Mouse (Mus musculus): ENCODE data around the gene Luc7l3. TPM values are rescaled to one million over a fixed set of nuclear protein-coding genes. Genes with fewer than 3 reads are reported as not detected.

The Luc7l3 gene
- total RNA-seq, 2 experiments from 2014 or later = 62.7 to 73.3 TPM

DNA sequence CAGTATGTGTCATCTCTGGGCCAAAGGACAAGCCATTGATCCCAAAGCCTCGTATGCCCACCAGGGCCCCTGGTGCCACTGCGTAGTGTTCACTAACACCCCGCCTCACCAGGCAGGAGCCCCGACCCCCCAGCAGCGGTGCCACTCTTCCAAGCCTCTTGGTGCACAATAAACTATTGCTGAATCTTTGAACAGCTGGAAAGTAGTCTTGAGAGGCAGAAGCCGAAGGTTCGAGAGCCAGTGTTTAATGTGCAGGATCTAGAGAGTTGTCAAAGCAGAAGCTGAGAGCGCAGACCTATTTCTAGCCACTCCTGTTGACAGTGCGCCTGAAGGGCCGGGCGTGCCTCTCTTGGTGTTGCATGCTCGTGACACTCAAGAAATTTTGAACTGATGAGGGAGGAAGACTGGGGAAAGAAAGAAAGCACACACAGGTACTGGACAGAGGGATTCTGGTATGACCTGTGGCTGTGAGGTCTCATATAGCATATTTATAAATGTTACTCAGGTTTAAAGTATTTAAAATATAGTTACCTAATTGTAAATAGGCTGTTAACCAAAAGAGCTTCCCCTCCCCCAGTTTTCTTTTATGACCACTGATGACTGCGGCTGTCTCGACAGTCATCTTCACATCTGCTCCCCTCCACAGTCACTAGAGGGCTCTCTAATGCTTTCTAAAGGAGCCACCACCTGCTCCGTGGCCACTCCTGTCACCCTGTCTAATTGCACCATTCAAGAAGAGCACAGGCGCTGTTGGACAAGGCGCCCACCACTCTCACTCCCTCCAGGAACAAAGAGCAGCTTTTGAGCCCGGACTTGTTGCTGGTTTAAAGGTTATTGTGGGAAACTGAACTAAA, 18.2 kb upstream of the Luc7l3 start:
- no peak for DNase-seq (ENCODE audit: low spot score in 2 of 2)

DNA sequence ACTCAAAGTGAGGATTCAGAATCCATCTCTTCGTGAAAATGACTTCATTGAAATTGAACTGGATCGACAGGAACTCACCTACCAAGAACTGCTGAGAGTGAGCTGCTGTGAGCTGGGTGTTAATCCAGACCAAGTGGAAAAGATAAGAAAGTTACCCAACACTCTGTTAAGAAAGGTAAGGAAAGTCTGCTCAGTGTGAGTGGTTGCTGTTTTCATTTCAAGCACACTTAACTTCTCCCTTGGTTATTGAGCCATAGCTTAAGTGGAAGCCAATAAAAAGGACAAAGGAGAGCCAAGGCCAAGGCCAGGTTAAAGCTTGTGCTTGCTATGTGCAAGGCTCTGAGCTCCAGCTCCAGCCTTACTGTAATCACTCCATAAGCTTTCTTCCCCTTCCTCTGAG, 16.6 kb upstream of the Luc7l3 start:
- no peak for DNase-seq (ENCODE audit: low spot score in 2 of 2)

DNA sequence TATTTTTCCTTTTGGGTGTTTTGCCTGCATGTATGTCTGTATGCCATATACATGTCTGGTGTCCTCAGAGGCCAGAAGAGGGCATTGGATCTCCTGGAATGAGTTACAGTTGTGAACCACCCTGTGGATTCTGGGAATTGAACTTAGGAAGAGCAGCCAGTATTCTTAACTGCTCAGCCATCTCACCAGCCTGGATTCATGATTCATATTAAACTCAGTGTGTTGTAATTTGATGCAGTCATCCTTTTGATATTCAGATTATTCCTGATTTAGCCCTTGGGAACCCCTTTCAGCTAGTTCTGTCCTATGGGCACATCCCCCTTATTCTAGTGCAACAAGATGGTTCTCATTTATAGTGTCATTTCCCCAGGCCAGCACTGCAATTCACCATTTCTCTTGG, 14.8 kb upstream of the Luc7l3 start:
- DNase-seq (ENCODE audit: low spot score in 2 of 2) = no peak

DNA sequence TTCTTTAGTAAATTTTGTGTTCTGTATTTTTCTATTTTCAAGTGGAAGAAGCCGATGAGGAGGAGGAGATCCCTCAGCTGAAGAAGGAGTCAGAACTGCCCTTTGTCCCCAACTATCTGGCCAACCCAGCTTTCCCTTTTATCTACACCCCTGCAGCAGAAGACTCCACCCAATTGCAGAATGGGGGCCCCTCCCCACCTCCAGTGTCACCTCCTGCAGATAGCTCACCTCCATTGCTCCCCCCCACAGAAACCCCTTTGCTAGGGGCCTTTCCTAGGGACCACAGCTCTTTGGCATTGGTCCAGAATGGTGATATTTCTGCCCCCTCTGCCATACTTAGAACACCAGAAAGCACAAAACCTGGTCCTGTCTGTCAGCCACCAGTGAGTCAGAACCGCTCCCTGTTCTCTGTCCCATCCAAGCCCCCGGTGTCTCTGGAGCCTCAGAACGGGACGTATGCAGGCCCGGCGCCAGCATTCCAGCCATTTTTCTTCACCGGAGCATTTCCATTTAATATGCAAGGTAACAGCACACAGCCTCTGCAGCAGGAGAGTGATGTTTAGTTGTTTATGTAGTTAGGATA, 12.7 kb upstream of the Luc7l3 start:
- no peak for DNase-seq (ENCODE audit: low spot score in 2 of 2)

DNA sequence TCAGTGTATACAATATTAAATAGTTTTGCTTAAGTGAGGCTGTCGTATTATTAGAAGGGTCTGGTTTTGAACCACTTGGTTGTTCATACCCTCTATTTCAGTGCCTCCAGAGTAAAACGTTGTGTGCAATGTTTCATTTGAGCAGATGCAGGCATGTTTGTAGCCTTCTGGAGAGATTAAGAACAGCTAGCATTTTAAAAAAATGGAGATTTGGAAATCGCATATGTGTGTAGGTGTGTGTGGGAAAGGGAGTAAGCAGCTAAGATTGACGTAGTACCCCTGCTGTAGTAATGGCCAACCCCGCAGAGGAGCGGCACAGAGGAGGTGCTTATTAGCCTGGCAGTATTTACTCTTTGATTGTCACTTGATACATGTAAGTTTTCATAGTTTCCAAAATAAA, 10.9 kb upstream of the Luc7l3 start:
- no peak for DNase-seq (ENCODE audit: low spot score in 2 of 2)

DNA sequence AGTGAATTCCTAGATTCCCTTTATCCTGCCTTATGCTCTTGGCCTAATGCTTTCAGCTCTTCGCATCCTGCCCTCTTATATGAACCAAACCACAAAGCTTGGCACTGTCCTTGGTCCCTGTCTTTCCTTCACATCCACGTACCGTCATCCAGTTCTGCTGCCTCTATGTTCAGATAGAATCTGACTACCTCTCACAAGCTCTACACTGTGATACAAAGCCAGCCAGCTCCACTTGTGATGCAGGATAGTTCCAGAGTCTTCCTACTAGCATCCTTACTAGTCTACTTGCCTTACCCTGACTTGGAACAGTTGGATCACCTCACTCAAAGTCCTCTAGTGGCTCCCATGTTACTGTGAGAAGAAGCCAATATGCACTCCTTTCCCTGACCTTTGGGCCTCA, 8.4 kb upstream of the Luc7l3 start:
- no peak for DNase-seq (ENCODE audit: low spot score in 2 of 2)

DNA sequence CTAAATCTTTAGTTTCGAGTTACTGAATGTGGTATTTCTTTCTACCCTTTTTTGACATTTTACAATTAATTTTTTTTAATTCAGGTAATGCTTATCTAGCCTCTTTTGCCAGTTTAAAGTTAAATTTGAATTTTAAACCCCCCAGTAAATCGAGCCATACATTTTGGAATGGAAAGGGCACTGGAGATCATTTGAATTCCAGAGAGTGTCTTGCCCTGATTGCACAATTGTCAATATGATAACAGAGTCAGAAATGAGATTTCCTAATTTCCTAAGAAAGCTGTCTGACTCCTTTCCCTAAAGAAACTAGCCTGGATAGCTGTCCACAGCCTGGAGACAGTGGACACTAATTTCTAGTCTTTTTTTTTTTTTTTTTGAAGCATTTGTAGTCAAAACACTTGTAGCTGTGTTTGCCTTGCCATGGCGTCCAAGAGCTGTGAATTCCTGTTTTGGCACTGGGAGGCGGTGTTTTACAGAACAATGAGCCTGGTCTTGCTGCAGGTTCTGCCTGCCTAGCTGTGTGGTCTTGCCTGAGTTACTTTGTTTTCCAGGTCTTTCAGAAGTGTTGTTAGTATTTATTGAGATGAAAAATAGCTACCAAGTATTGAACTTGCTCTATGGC, 7.6 kb upstream of the Luc7l3 start:
- DNase-seq (ENCODE audit: low spot score in 2 of 2) = no peak

DNA sequence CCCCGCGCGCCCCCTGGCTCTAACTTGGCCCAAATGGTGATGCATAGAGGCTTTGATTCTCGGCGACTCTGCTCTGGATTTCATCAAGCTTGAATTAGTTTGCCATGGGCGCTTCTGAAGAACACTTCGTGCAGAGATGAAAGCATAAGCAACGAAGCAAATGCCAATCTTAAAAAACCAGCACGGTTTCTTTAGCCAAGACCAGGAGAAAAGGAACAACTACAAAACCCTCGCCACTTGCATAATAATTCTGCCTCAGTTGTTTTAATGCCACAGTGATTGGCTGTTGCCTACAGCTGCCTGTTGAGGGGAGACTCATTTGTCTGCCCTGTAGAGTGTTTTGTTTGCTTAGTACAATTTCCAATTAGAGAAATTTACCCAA, 6.8 kb upstream of the Luc7l3 start:
- no peak for DNase-seq (ENCODE audit: low spot score in 2 of 2)

DNA sequence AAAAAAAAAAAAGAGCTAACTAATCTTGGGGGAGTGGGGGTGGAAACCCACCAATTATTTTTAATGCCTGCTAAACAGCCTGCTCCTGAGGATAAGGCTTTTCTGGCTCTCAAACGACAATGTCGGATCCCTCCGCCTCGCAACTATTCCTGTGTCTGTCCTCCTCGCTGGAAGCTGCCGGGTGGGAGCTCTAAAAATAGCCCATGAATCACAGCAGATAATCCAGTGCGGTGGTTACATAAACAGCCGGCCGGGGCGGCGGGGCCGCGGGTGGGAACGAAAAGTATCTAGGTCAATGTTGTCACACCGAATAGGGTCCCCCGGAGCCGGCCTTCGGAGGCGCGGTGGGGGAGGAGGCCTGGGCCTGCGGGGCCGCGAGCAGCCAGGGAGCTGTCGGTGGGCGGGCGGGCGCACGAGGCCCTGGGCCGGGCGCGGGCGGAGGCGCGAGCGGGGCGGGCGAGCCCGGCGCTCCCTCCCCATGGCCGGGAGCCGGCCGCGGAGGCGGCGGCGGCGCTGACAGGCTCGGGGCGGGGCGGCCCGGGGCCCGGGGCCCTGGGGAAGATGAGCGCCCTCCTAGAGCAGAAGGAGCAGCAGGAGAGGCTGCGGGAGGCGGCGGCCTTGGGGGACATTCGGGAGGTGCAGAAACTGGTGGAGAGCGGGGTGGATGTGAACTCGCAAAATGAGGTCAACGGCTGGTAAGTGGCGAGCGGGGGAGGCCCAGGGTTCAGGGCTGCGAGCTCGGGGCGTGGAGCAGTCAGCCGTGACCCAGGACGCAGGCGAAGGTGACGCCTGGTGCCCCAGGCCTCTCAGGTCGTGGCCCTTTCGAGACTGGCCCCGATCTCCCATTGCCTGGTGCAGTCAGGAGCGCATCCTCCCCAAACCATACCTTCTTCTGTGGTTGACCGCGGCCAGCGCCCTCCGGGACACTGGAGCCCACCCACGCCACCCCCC, 6.2 kb upstream of the Luc7l3 start, which contains the start of gene Ankrd40:
Ankrd40 (plus strand) TSS at position 309 of the 951 bp plus-strand sequence.
- peak; percentile 93 for DNase-seq (ENCODE audit: low spot score in 2 of 2)

DNA sequence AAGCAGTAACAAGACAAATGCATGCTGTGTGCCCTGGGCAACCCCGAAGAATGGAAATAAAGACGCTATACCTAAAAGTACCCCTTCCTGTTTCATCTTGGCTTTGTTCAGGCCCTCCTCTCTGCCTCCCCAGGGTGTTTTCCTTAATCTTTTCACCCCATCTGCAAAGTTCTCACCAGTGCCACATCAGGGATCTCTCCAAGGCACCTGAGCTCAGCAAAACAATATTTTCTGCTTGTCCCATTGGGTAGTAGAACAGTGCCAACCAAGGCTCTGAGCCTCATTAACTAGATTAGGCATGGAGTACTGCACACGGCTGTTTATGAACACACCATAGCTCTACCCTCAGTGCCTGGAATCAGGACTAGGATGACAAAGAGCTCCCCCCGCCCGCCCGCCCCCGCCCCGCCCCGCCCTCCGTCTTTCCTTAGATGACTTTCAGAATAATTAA, 5.2 kb upstream of the Luc7l3 start:
- no peak for DNase-seq (ENCODE audit: low spot score in 2 of 2)

DNA sequence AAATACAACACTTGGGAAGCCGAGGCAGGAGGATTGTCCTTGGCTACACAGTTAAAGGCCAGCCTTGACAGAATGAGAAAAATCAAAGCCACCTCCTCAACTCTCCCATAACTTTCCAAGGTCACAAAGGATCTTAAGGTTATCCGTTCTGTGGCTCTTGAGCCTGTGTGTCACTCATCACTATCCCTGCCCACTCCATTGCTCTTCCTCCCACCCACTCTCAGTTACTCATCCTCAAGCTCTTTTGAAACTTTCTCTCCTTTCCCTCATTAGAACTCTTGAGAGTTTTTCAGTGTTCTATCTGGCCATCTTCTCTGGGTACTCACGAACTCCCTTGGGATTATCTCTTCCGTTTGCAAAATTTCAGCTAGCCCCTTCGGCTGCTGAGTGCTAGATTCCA, 2.8 kb upstream of the Luc7l3 start:
- DNase-seq (ENCODE audit: low spot score in 2 of 2) = no peak

DNA sequence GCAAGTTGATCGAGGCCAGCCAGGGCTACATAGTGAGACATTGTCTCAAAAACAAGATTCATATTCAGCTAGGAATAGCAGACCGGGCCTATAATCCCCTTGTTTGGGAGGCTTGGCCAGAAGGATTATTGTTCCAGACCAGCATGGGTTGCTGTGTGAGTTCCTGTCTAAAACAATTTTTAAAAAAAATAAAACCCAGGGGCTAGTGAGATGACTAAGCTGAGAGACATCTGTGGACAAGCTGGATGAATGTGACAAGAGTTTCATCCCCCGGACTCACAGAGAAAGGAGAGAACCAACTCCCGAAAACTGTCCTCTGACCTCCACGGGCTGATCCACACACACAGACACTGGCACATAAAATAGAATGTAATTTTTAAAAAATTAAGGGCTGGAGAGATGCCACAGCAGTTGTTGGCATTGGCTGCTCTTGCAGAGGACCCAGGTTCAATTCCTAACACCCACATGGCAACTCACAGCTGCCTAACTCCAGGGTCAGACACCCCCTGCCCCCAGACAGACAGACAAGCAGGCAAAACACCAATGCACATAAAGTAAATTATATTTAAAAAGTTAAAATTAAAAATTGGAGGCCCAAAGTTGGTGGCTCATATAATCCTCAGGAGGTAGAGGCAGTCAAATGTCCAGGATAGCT, 1.6 kb upstream of the Luc7l3 start:
- no peak for DNase-seq (ENCODE audit: low spot score in 2 of 2)

DNA sequence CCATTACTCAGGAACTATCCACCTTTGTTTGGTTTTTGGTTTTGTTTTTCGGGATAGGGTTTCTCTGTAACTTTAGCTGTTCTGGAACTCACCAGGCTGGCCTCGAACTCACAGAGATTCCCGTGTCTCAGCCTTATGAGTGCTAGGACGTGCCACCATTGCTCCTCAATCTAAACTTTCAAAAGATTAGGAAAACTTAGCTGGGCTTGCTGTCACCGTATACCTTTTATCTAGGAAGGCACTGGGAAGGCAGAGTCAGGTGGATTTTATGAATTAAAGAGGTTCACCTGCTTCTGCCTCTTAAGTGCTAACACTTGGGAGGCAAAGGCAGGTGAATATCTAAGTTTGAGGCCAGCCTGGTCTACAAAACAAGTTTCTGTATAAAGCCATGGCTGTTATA, 848 bp upstream of the Luc7l3 start:
- DNase-seq (ENCODE audit: low spot score in 2 of 2) = no peak

DNA sequence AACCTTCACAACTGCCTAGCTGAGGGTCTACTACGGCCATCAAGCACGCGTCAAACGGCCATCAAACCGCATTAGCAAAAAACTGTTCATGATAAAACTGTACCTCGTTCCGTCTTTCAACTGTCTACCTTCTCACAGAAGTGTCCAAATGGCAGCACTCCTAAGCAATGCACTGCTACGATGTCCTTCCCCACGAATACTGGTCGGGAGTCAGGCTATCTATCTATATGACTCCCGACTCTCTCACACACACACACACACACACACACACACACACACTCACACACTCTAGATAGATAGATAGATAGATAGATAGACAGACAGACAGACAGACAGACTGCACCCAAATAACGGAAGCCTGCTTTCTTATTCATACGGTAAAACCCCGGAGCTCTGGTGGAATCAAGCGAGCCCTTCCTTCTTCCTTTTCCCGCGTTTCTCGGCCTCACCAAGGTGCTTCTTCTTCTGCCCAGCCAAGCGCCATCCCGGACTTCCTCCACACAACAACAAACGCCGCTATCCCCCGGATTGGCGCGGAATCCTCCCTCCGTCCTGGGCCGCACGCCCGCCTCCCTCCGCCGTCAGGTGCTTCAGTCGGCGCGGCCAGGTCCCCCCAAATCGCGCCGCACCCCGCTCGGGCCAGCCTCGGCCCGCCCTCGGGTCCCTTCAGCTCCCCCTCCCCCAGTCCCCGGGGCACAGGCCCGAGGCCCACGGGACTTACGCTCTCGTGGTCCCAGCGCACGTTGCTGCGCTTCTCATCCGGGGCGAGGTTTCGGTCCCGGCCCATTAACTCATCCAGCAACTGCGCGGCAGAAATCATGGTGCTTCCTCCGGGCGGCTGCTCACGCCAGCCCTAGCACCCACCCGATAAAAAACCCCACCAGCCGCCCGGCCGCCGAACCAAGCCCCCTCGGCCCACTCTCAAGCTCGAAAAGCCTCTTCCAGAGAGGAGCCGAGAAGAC, 538 bp downstream of the Luc7l3 start:
- DNase-seq (ENCODE audit: low spot score in 2 of 2) = no peak

DNA sequence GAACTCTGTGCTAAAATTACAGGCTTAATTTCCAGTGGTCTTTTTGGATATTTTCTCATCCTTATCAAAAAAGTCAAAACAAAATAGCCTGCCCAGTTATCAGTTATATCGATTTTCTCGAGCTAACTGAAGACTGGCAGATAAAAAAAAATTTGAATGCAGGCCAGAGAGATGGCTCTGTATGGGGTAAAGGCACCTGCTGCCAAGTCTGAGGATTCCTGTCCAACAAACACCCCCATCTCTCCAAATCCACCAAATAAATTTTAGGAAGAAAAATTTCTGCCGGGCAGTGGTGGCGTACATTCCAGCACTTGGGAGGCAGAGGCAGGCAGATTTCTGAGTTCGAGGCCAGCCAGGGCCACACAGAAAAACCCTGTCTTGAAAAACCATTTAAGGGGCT, 3.7 kb downstream of the Luc7l3 start:
- no peak for DNase-seq (ENCODE audit: low spot score in 2 of 2)

DNA sequence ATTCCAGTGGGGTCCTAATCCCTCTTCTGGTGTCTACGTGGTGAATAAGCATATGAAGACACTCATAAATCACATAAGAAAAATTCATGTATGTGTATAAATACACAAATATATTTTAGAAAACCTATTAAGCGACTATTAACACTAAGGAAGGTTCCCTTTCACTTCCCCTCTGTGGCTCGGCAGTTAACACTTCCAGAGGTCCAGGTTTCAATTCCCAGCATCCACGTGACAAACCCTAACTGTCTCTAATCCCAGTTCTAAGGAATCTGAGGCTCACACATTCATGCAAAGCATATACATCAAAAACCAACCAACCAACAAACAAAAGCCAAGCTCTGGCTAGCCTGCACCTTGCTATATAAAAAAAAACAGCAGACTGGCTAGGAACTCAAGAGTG, 4.3 kb downstream of the Luc7l3 start:
- DNase-seq (ENCODE audit: low spot score in 2 of 2) = no peak

DNA sequence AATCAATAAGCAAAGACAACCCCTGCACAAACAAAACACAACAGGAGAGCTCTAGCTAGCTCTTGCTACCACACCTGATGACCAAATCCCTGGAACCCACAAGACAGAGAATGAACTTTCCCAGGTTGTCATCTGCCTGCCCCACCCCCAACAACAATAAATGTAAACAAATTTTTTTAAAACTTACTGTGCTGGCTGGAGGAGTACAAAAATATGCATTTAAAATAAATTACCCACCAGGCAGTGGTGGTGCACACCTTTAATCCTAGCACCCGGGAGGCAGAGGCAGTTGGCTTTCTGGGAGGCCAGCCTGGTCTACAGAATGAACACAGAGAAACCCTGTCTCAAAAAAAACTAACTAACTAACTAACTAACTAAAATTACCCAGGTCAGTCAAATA, 4.8 kb downstream of the Luc7l3 start:
- DNase-seq (ENCODE audit: low spot score in 2 of 2) = no peak

DNA sequence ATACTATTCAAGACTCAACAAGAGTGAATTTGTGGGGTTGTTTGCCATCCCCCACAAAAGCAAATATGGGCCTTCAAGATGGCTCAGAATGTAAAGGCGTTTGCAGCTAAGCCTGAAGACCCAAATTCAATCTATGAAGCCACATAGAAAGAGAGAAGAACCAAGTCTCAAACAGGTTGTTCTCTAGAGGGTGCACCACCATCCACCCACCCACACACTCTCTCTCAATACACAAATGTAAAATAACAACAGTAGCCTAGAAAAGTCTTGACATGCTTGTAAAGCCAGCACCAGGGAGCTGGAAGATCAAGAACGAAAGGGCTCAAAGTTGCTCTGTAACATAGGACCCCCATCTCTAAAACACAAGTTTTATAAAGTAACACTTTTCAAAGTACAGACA, 5.3 kb downstream of the Luc7l3 start:
- DNase-seq (ENCODE audit: low spot score in 2 of 2) = no peak

DNA sequence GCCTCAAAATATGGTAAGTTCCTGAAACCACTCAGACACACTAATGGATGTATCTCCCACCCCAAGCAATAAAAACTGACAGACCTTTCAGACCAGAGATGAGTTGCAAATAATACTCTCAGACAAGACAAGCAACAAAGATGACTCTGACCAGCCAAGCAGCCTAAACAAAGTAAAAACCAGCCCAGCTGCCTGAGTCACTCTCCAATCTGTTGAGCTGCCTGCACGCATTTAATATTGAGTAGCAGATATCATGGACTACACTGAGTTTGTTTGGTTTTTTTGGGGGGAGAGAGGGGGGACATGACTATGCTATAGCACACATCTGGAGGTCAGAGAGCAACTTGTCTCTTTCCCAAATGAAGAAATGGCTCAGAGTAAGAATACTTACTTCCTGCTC, 6.5 kb downstream of the Luc7l3 start:
- DNase-seq (ENCODE audit: low spot score in 2 of 2) = no peak
